Mouse (Mus musculus) splenic B cell, adult 2 months (primary cell): ENCODE measurements at regions not wholly inside any gene's neighbourhood (a gene's known extent, or its start where the extent isn't known, plus 50 kb on each side); places are given as distances from the start of the nearest gene placed in this dataset.

Experiments
- DNase-seq: peaks from one replicate; pipeline ENCODE4 v3.0.0-alpha.2; 2011; ENCODE audit warnings: low read depth, low spot score
- H3K27me3 ChIP-seq: 2 replicates; pipeline ENCODE4 v1.6.1; 2012; ENCODE audit warnings: mild to moderate bottlenecking, low read length, moderate library complexity, mixed read lengths; ENCODE audit not compliant: control insufficient read depth, poor library complexity, insufficient read depth, severe bottlenecking
- H3K36me3 ChIP-seq: 2 replicates; pipeline ENCODE4 v1.6.1; 2012; ENCODE audit warnings: mild to moderate bottlenecking, low read length, moderate library complexity, mixed read lengths; ENCODE audit not compliant: control insufficient read depth, poor library complexity, insufficient read depth, severe bottlenecking

DNA sequence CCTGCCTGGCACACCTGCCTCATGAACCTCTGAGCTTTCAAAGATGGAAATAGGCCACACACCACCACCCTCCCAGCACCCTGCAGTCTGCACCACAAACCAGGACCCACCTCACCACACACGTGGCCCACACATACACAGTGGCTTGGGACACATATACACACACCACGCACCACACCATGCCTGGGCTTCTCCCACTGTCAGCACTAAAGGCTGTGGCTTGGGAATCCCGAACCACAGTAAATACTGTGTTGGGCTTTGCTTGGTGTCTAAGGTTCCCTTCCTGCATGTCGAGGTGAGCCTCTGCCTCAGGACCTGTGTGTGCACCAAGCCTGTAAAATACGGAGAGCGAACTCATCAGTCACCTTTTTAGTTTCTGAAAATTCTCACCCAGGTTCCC lies 189.3 kb downstream of the Irx2 start:
- DNase-seq, result no peak
- Histone ChIP-seq H3K36me3 (no peaks in the 10 kb centered on the region), H3K27me3 (no peaks in the 10 kb centered on the region)

- no peak for DNase-seq
- Histone ChIP-seq H3K27me3 (no peaks in the 10 kb centered on the region), H3K36me3 (no peaks in the 10 kb centered on the region)
Observed at GRCm38 (mm10) chr13:72826613-72827012, 198.0 kb downstream of the Irx2 start.

- Histone ChIP-seq H3K27me3 (no peaks in the 10 kb centered on the region), H3K36me3 (no peaks in the 10 kb centered on the region)
- DNase-seq, result no peak
Observed at GRCm38 (mm10) chr13:72829331-72829730, 200.7 kb downstream of the Irx2 start.

- H3K27me3 ChIP-seq, result no peaks in the 10 kb centered on the region
- H3K36me3 ChIP-seq, result no peaks in the 10 kb centered on the region
- no peak for DNase-seq
Observed at GRCm38 (mm10) chr13:72833326-72833725, 204.7 kb downstream of the Irx2 start.

DNA sequence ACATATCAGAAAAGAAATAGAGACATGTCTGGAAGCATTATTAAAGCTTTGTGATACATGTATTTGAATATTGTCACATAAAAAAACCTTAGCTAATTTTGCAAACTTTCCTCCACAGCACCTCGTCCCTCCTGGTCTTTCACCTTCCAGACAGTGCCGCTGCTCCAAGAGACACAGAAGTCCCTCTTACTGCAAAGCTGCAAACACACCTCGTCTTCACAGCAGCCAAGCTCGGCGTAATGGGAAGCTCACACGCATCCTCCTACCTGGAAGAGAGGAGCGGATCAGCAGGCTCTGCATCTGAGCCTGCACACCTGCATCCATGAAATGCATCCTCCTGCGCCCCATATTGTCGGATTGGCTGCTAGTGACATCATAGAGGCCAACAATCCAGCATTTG lies 208.4 kb downstream of the Irx2 start:
- DNase-seq, result no peak
- H3K36me3 ChIP-seq, result no peaks in the 10 kb centered on the region
- H3K27me3 ChIP-seq, result no peaks in the 10 kb centered on the region

GRCm38 (mm10) chr13:72848097-72848496 lies 219.5 kb downstream of the Irx2 start:
- Histone ChIP-seq H3K27me3 (no peaks in the 10 kb centered on the region), H3K36me3 (no peaks in the 10 kb centered on the region)
- DNase-seq, result no peak

GRCm38 (mm10) chr13:72849841-72850240 lies 221.2 kb downstream of the Irx2 start:
- no peaks in the 10 kb centered on the region for H3K36me3 ChIP-seq
- H3K27me3 ChIP-seq, result no peaks in the 10 kb centered on the region
- no peak for DNase-seq

DNA sequence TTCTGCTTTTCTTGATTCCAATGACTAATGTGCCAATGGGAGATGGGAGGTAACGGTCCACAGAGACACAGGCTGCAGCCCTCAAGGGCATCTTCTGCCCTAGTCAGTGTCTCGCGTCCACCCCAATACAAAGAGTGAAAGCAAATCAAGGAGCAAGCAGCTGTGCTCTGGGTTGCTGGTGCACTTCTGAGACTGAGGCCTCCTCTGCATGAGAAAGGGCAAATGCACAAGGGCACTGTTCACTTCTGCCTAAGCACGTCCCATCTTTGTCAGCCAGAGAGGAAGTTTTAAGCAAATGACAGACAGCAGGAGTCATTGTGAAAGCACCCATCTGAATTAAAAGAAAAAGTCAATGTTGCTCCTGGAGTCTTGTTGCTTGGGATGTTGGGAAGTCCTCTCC lies 224.3 kb downstream of the Irx2 start:
- H3K36me3 ChIP-seq, result no peaks in the 10 kb centered on the region
- no peaks in the 10 kb centered on the region for H3K27me3 ChIP-seq
- no peak for DNase-seq

DNA sequence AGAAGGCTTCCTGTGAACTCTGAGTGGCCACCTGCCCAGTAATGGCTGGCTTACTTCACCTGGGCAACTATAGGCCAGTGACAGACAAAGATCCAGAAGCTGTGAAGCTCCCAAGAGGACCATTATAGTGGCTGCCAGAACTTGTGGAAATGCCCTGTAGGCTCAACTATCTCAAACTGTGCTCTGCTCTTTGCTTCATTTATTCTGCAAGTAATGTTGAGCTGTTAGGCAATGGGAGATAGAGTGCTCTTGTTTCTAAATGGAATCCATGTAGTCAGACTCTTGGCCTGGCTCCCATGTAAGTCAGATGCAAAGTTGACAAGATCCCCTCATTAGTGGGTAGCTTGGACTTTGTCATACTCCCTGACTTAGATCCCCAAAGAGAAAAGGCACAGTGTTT lies 247.3 kb downstream of the Irx2 start:
- Histone ChIP-seq H3K27me3 (no peaks in the 10 kb centered on the region), H3K36me3 (no peaks in the 10 kb centered on the region)
- DNase-seq, result no peak

- Histone ChIP-seq H3K36me3 (no peaks in the 10 kb centered on the region), H3K27me3 (no peaks in the 10 kb centered on the region)
- no peak for DNase-seq
Observed at GRCm38 (mm10) chr13:72894982-72895381, 266.4 kb downstream of the Irx2 start.

GRCm38 (mm10) chr13:72902576-72902975 lies 274.0 kb downstream of the Irx2 start:
- DNase-seq, result no peak
- Histone ChIP-seq H3K36me3 (no peaks in the 10 kb centered on the region), H3K27me3 (no peaks in the 10 kb centered on the region)

DNA sequence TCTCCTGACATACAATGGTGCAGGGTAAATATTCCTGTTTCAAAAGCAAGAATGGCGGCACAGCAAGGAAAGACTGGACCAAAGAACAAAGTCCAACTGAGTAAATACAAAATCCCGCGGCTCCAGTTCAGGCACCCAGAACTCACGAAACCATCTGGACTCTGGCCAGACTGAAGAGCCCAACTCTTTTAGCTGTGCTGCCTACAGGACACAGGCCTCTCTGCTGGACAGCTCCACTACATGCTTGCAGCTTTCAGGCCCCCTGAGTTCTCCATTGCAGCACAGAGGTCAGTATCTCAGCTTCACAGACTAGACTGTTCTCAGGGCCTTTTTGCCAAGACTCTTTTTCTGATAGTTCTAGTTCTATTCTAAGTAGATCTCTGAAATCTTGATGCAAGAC lies 290.3 kb downstream of the Irx2 start:
- Histone ChIP-seq H3K27me3 (no peaks in the 10 kb centered on the region), H3K36me3 (no peaks in the 10 kb centered on the region)
- no peak for DNase-seq

GRCm38 (mm10) chr13:72920368-72920767 lies 291.7 kb downstream of the Irx2 start:
- H3K36me3 ChIP-seq, result no peaks in the 10 kb centered on the region
- H3K27me3 ChIP-seq, result no peaks in the 10 kb centered on the region
- DNase-seq, result no peak

GRCm38 (mm10) chr13:72924560-72925135 lies 296.0 kb downstream of the Irx2 start:
- no peak for DNase-seq
- Histone ChIP-seq H3K27me3 (no peaks in the 10 kb centered on the region), H3K36me3 (no peaks in the 10 kb centered on the region)

- H3K36me3 ChIP-seq, result no peaks in the 10 kb centered on the region
- H3K27me3 ChIP-seq, result no peaks in the 10 kb centered on the region
- DNase-seq, result no peak
Observed at GRCm38 (mm10) chr13:72937246-72937645, 308.6 kb downstream of the Irx2 start.

- no peak for DNase-seq
- Histone ChIP-seq H3K36me3 (no peaks in the 10 kb centered on the region), H3K27me3 (no peaks in the 10 kb centered on the region)
Observed at GRCm38 (mm10) chr13:72938156-72938874, 309.7 kb downstream of the Irx2 start.
